Mouse (Mus musculus) thymus, adult 2 months (tissue): Measurements from ENCODE around the gene Chchd1. TPM values are rescaled to one million over a fixed set of nuclear protein-coding genes. Genes with fewer than 3 reads are reported as not detected.

ENCODE experiments used
- DNase-seq: peaks from one replicate; pipeline ENCODE4 v3.0.0; 2021
- H3K27ac ChIP-seq: fragments of 200-500 bp; 2 replicates; pipeline ENCODE4 v1.5.1; 2012; ENCODE audit warnings: low read length, control low read depth; ENCODE audit not compliant: control insufficient read depth, insufficient read depth
- H3K27me3 ChIP-seq: fragments of 200-500 bp; 2 replicates; pipeline ENCODE4 v1.6.1; 2012; ENCODE audit warnings: mild to moderate bottlenecking, low read length, moderate library complexity, mixed read lengths; ENCODE audit not compliant: control insufficient read depth, insufficient read depth
- H3K36me3 ChIP-seq: fragments of 200-500 bp; 2 replicates; pipeline ENCODE4 v1.6.1; 2012; ENCODE audit warnings: mild to moderate bottlenecking, low read length, moderate library complexity; ENCODE audit not compliant: control insufficient read depth, insufficient read depth
- H3K4me1 ChIP-seq: fragments of 200-500 bp; replicated peaks from 2 replicates; pipeline ENCODE4 v1.6.1; 2012; ENCODE audit warnings: low read length; ENCODE audit not compliant: control insufficient read depth, insufficient read depth
- H3K4me3 ChIP-seq: fragments of 200-500 bp; 2 replicates; pipeline ENCODE4 v1.5.1; 2012; ENCODE audit warnings: mild to moderate bottlenecking, low read length, control low read depth, moderate library complexity; ENCODE audit not compliant: control insufficient read depth, insufficient read depth
- CTCF ChIP-seq: fragments of 200-500 bp; IDR thresholded peaks from 2 replicates; pipeline ENCODE4 v1.5.1; 2012; ENCODE audit warnings: mild to moderate bottlenecking, control low read depth, low read length, moderate library complexity, borderline replicate concordance; ENCODE audit not compliant: control insufficient read depth, poor library complexity, insufficient read depth; ENCODE audit errors: extremely low read depth
- POLR2A ChIP-seq: fragments of 200-500 bp; IDR thresholded peaks from 2 replicates; pipeline ENCODE4 v1.6.1; 2012; ENCODE audit warnings: mild to moderate bottlenecking, low read length, control low read depth, moderate library complexity; ENCODE audit not compliant: control insufficient read depth, poor library complexity, insufficient read depth; ENCODE audit errors: extremely low read depth
- WGBS: fragments of 180-500 bp; shearing (Covaris S2); methylation state at CpG from one replicate; pipeline ENCODE4 v1.1.7; 2018; 5-methylcytosine and 5-hydroxymethylcytosine counted together
- polyA plus RNA-seq: library from polyadenylated mRNA; depleted of rRNA; stranded (reverse); fragments of >200 nt; gene quantifications from 2 replicates; pipeline ENCODE4 v1.2.3, GENCODE M21; 2012

The Chchd1 gene
- polyA plus RNA-seq, 1 experiment, result 39.5 TPM

- Histone ChIP-seq H3K27ac (no peak within 1 kb of the TSS), H3K36me3 (no peaks in the 10 kb centered on the region), H3K4me3 (no peak within 1 kb of the TSS), H3K4me1 (peaks cover 8% of the 10 kb centered on the region), H3K27me3 (no peaks in the 10 kb centered on the region)
- WGBS, result 93% methylated on average over 8 of the region's 8 CpGs
- no peak for TF ChIP-seq CTCF
- no peak for DNase-seq
Measured at GRCm38 (mm10) chr14:20668154-20668810, 34.5 kb upstream of the Chchd1 start, which contains the start of gene Synpo2l. Synpo2l (minus strand) TSS chr14:20668354.

GRCm38 (mm10) chr14:20672990-20673389, 29.8 kb upstream of the Chchd1 start:
- peak; percentile 42 for DNase-seq
- no peak overlapping the region for H3K27ac ChIP-seq

GRCm38 (mm10) chr14:20673735-20674063, 29.1 kb upstream of the Chchd1 start:
- H3K4me1 ChIP-seq, result peaks cover 5% of the 10 kb centered on the region
- H3K4me3 ChIP-seq, result peak overlapping the region; percentile 34
- H3K27me3 ChIP-seq, result no peaks in the 10 kb centered on the region
- TF ChIP-seq CTCF (no peak), POLR2A (no peak)
- peak overlapping the region; percentile 59 for H3K27ac ChIP-seq
- peaks cover 24% of the 10 kb centered on the region for H3K36me3 ChIP-seq
- DNase-seq, result peak; percentile 40
- 12% methylated on average over 13 of the region's 13 CpGs for WGBS

More at GRCm38 (mm10) chr14:20672990-20673389, 29.8 kb upstream of the Chchd1 start:
- H3K4me1 ChIP-seq, result peaks cover 5% of the 10 kb centered on the region
- TF ChIP-seq POLR2A (no peak), CTCF (no peak)
- H3K27me3 ChIP-seq, result no peaks in the 10 kb centered on the region
- 91% methylated on average over 2 of the region's 2 CpGs for WGBS
- H3K4me3 ChIP-seq, result no peak overlapping the region
- peaks cover 19% of the 10 kb centered on the region for H3K36me3 ChIP-seq

- TF ChIP-seq POLR2A, result 0 out of 2 replicates have a peak, but pooled peaks have one; percentile 55
- TF ChIP-seq CTCF, result 0 out of 2 replicates have a peak, but pooled peaks have one; percentile 31
- peak; percentile 97 for DNase-seq
- Histone ChIP-seq H3K4me1 (peaks cover 5% of the 10 kb centered on the region), H3K27me3 (no peaks in the 10 kb centered on the region), H3K27ac (peak within 1 kb of the TSS; percentile 67), H3K36me3 (peaks cover 27% of the 10 kb centered on the region), H3K4me3 (peak within 1 kb of the TSS; percentile 94)
- under 1% methylated on average over 43 of the region's 43 CpGs for WGBS
Measured at GRCm38 (mm10) chr14:20674064-20674833, 28.6 kb upstream of the Chchd1 start, which contains the start of gene Sec24c. Sec24c (plus strand) TSS chr14:20674308.

GRCm38 (mm10) chr14:20677906-20678305, 24.9 kb upstream of the Chchd1 start:
- 98% methylated on average over 4 of the region's 4 CpGs for WGBS
- DNase-seq, result no peak
- H3K27ac ChIP-seq, result no peak overlapping the region
- peaks cover 52% of the 10 kb centered on the region for H3K36me3 ChIP-seq
- no peak overlapping the region for H3K4me3 ChIP-seq
- peaks cover 16% of the 10 kb centered on the region for H3K4me1 ChIP-seq
- TF ChIP-seq POLR2A, result no peak
- TF ChIP-seq CTCF, result no peak
- no peaks in the 10 kb centered on the region for H3K27me3 ChIP-seq

- peaks cover 16% of the 10 kb centered on the region for H3K4me1 ChIP-seq
- no peaks in the 10 kb centered on the region for H3K27me3 ChIP-seq
- no peak overlapping the region for H3K4me3 ChIP-seq
- WGBS, result 61% methylated on average over 2 of the region's 2 CpGs
- DNase-seq, result no peak
- peaks cover 78% of the 10 kb centered on the region for H3K36me3 ChIP-seq
- TF ChIP-seq CTCF, result no peak
- no peak for TF ChIP-seq POLR2A
- peak overlapping the region; percentile 98 for H3K27ac ChIP-seq
Measured at GRCm38 (mm10) chr14:20681742-20682141, 21.1 kb upstream of the Chchd1 start.
